Mouse (Mus musculus): Measurements from ENCODE around the gene Tcstv3. TPM values are rescaled to one million over a fixed set of nuclear protein-coding genes. Genes with fewer than 3 reads are reported as not detected.
"Not testable (repeated sequence)": the region's sequence is repeated elsewhere in the genome, so short reads cannot be mapped to it uniquely, and the experiment has no call there.

The Tcstv3 gene
- total RNA-seq (2021) = not detected
- long read RNA-seq, experiment 1 = 0 reads
- long read RNA-seq, experiment 2 = 0 reads

GRCm38 (mm10) chr13:120316578-120316977 is at the start of gene Tcstv3:
TSS of gene Tcstv3 (plus strand) at chr13:120316878.
- DNase-seq (ENCODE audit: low spot score in 2 of 2); intact Hi-C loops (cut with DNase I): not testable (repeated sequence)

GRCm38 (mm10) chr13:120277837-120278236 is 38.8 kb upstream of the Tcstv3 start:
- intact Hi-C loops (cut with DNase I); DNase-seq (ENCODE audit: low spot score in 2 of 2): not testable (repeated sequence)

- no peak for DNase-seq (ENCODE audit: low spot score in 2 of 2)
- intact Hi-C loops (cut with DNase I) = no loop called here
Measured at GRCm38 (mm10) chr13:120278784-120279183, 37.9 kb upstream of the Tcstv3 start.

GRCm38 (mm10) chr13:120299324-120299894 is 17.3 kb upstream of the Tcstv3 start:
- intact Hi-C loops (cut with DNase I) = no loop called here

GRCm38 (mm10) chr13:120299991-120300442 is 16.7 kb upstream of the Tcstv3 start, which contains the start of gene BC147527:
TSS of gene BC147527 (plus strand) at chr13:120300392.
- DNase-seq (ENCODE audit: low spot score in 2 of 2) = no peak
- intact Hi-C loops (cut with DNase I) = no loop called here

More at GRCm38 (mm10) chr13:120299324-120299894, 17.3 kb upstream of the Tcstv3 start:
- DNase-seq (ENCODE audit: low spot score in 2 of 2) = no peak

GRCm38 (mm10) chr13:120300853-120301252 is 15.8 kb upstream of the Tcstv3 start:
- no peak for DNase-seq (ENCODE audit: low spot score in 2 of 2)
- intact Hi-C loops (cut with DNase I) = no loop called here

- DNase-seq (ENCODE audit: low spot score in 2 of 2) = no peak
- intact Hi-C loops (cut with DNase I) = no loop called here
Measured at GRCm38 (mm10) chr13:120310749-120311148, 5.9 kb upstream of the Tcstv3 start.

- DNase-seq (ENCODE audit: low spot score in 2 of 2) = no peak
- intact Hi-C loops (cut with DNase I) = no loop called here
Measured at GRCm38 (mm10) chr13:120313584-120313983, 3.1 kb upstream of the Tcstv3 start.

- intact Hi-C loops (cut with DNase I) = no loop called here
- DNase-seq (ENCODE audit: low spot score in 2 of 2) = no peak
Measured at GRCm38 (mm10) chr13:120320183-120320582, 3.5 kb downstream of the Tcstv3 start.

- DNase-seq (ENCODE audit: low spot score in 2 of 2) = no peak
- intact Hi-C loops (cut with DNase I) = no loop called here
Measured at GRCm38 (mm10) chr13:120320721-120321120, 4.0 kb downstream of the Tcstv3 start.

Other genes starting within 250 kb of the Tcstv3 start
- gene Gm20767, start 176.6 kb upstream of the Tcstv3 start, total RNA-seq (2021) = not detected
- not detected for gene Gm21818, start 144.4 kb upstream of the Tcstv3 start, total RNA-seq (2021)
- gene Gm21762, start 100.9 kb upstream of the Tcstv3 start, total RNA-seq (2021) = not detected
- gene Gm21731, start 77.8 kb upstream of the Tcstv3 start, total RNA-seq (2021) = not detected
- not detected for gene AF067061, start 53.8 kb upstream of the Tcstv3 start, total RNA-seq (2021)
- gene BC147527, start 16.5 kb upstream of the Tcstv3 start, total RNA-seq (2021) = not detected